Mouse (Mus musculus): ENCODE measurements around the gene Nsg1. TPM values are rescaled to one million over a fixed set of nuclear protein-coding genes. Genes with fewer than 3 reads are reported as not detected.

Gene Nsg1
- polyA plus RNA-seq, 1 experiment from 2014 or later: 1,422 TPM

GRCm38 (mm10) chr5:38129339-38129738 lies 30.4 kb downstream of the Nsg1 start:
- Histone ChIP-seq H3K9ac (no peak overlapping the region), H3K4me2 (no peak overlapping the region), H3K27ac (replicated peaks) (no peak overlapping the region), H3K4me3 (no peak overlapping the region), H3K4me1 (replicated peaks) (no peaks in the 10 kb centered on the region), H3K9me3 (no peaks in the 10 kb centered on the region), H3K36me3 (no peaks in the 10 kb centered on the region), H3K27me3 (no peaks in the 10 kb centered on the region)
- ATAC-seq (ENCODE audit: low FRiP score, low read depth): 0 out of 2 replicates have a peak, but pooled peaks have one; percentile 34
- 95% methylated on average over 2 of the region's 2 CpGs for WGBS

- Histone ChIP-seq H3K9ac (no peak overlapping the region), H3K36me3 (peaks cover 3% of the 10 kb centered on the region; the same call in 1 of the 2 replicates), H3K27ac (replicated peaks) (no peak overlapping the region), H3K4me3 (no peak overlapping the region), H3K4me2 (no peak overlapping the region), H3K4me1 (replicated peaks) (no peaks in the 10 kb centered on the region), H3K9me3 (no peaks in the 10 kb centered on the region), H3K27me3 (no peaks in the 10 kb centered on the region)
- ATAC-seq (ENCODE audit: low FRiP score, low read depth): no peak
- 89% methylated on average over 13 of the region's 13 CpGs for WGBS
Measured at GRCm38 (mm10) chr5:38126519-38127306, 33.0 kb downstream of the Nsg1 start.

- no peaks in the 10 kb centered on the region for H3K9me3 ChIP-seq
- H3K27me3 ChIP-seq: no peaks in the 10 kb centered on the region
- H3K36me3 ChIP-seq: peaks cover 5% of the 10 kb centered on the region
- no peak overlapping the region for H3K27ac ChIP-seq (replicated peaks)
- H3K4me1 ChIP-seq (replicated peaks): no peaks in the 10 kb centered on the region
- H3K4me2 ChIP-seq: no peak overlapping the region
- H3K4me3 ChIP-seq: no peak overlapping the region
- 65% methylated on average over 7 of the region's 7 CpGs for WGBS
- ATAC-seq (ENCODE audit: low FRiP score, low read depth): no peak
- no peak overlapping the region for H3K9ac ChIP-seq
Measured at GRCm38 (mm10) chr5:38121699-38122098, 38.0 kb downstream of the Nsg1 start.

GRCm38 (mm10) chr5:38119268-38119667 lies 40.4 kb downstream of the Nsg1 start:
- 97% methylated on average over 5 of the region's 5 CpGs for WGBS
- H3K4me1 ChIP-seq (replicated peaks): no peaks in the 10 kb centered on the region
- H3K27me3 ChIP-seq: no peaks in the 10 kb centered on the region
- no peak overlapping the region for H3K4me2 ChIP-seq
- no peak overlapping the region for H3K4me3 ChIP-seq
- H3K9me3 ChIP-seq: no peaks in the 10 kb centered on the region
- H3K9ac ChIP-seq: no peak overlapping the region
- no peak overlapping the region for H3K27ac ChIP-seq (replicated peaks)
- H3K36me3 ChIP-seq: peaks cover 13% of the 10 kb centered on the region
- ATAC-seq (ENCODE audit: low FRiP score, low read depth): no peak

- Histone ChIP-seq H3K27me3 (no peaks in the 10 kb centered on the region), H3K27ac (replicated peaks) (no peak overlapping the region), H3K9me3 (no peaks in the 10 kb centered on the region), H3K9ac (no peak overlapping the region), H3K4me2 (no peak overlapping the region), H3K4me1 (replicated peaks) (no peaks in the 10 kb centered on the region), H3K36me3 (peaks cover 10% of the 10 kb centered on the region), H3K4me3 (no peak overlapping the region)
- 63% methylated on average over 1 of the region's 1 CpGs for WGBS
- ATAC-seq (ENCODE audit: low FRiP score, low read depth): no peak
Measured at GRCm38 (mm10) chr5:38117056-38117455, 42.7 kb downstream of the Nsg1 start.

- WGBS: 100% methylated on average over 2 of the region's 2 CpGs
- H3K4me1 ChIP-seq (replicated peaks): no peaks in the 10 kb centered on the region
- H3K4me2 ChIP-seq: no peak overlapping the region
- no peak overlapping the region for H3K4me3 ChIP-seq
- H3K9ac ChIP-seq: no peak overlapping the region
- H3K36me3 ChIP-seq: peaks cover 13% of the 10 kb centered on the region
- H3K9me3 ChIP-seq: no peaks in the 10 kb centered on the region
- no peaks in the 10 kb centered on the region for H3K27me3 ChIP-seq
- H3K27ac ChIP-seq (replicated peaks): no peak overlapping the region
- ATAC-seq (ENCODE audit: low FRiP score, low read depth): no peak
Measured at GRCm38 (mm10) chr5:38114526-38114925, 45.2 kb downstream of the Nsg1 start.

GRCm38 (mm10) chr5:38106807-38107206 lies 52.9 kb downstream of the Nsg1 start:
- Histone ChIP-seq H3K4me2 (no peak overlapping the region), H3K9me3 (no peaks in the 10 kb centered on the region), H3K27ac (replicated peaks) (0 out of 2 replicates have a peak overlapping the region, but pooled peaks have one; percentile 30), H3K4me1 (replicated peaks) (no peaks in the 10 kb centered on the region), H3K9ac (no peak overlapping the region), H3K4me3 (no peak overlapping the region), H3K27me3 (no peaks in the 10 kb centered on the region), H3K36me3 (peaks cover 6% of the 10 kb centered on the region; the same call in 1 of the 2 replicates)
- no peak for ATAC-seq (ENCODE audit: low FRiP score, low read depth)
- WGBS: 88% methylated on average over 10 of the region's 10 CpGs

- Histone ChIP-seq H3K36me3 (peaks cover 6% of the 10 kb centered on the region; the same call in 1 of the 2 replicates), H3K27ac (replicated peaks) (no peak overlapping the region; the same call in 1 of the 2 replicates), H3K9ac (no peak overlapping the region), H3K27me3 (no peaks in the 10 kb centered on the region), H3K4me1 (replicated peaks) (no peaks in the 10 kb centered on the region), H3K4me3 (no peak overlapping the region), H3K4me2 (no peak overlapping the region), H3K9me3 (no peaks in the 10 kb centered on the region)
- peak; percentile 54; the same call in 1 of the 2 replicates for ATAC-seq (ENCODE audit: low FRiP score, low read depth)
- WGBS: 80% methylated on average over 14 of the region's 14 CpGs
Measured at GRCm38 (mm10) chr5:38106080-38106697, 53.5 kb downstream of the Nsg1 start.

GRCm38 (mm10) chr5:38102945-38103344 lies 56.8 kb downstream of the Nsg1 start:
- Histone ChIP-seq H3K9me3 (no peaks in the 10 kb centered on the region), H3K4me3 (no peak overlapping the region), H3K4me2 (no peak overlapping the region), H3K27me3 (no peaks in the 10 kb centered on the region), H3K27ac (replicated peaks) (no peak overlapping the region), H3K4me1 (replicated peaks) (peaks cover 1% of the 10 kb centered on the region; the same call in 1 of the 2 replicates), H3K9ac (no peak overlapping the region), H3K36me3 (peaks cover 4% of the 10 kb centered on the region; the same call in 1 of the 2 replicates)
- 89% methylated on average over 2 of the region's 2 CpGs for WGBS
- no peak for ATAC-seq (ENCODE audit: low FRiP score, low read depth)

- Histone ChIP-seq H3K27ac (replicated peaks) (no peak overlapping the region; the same call in 1 of the 2 replicates), H3K4me3 (no peak overlapping the region), H3K27me3 (no peaks in the 10 kb centered on the region), H3K4me2 (no peak overlapping the region), H3K4me1 (replicated peaks) (peaks cover 5% of the 10 kb centered on the region; the same call in 1 of the 2 replicates), H3K9ac (no peak overlapping the region), H3K36me3 (no peaks in the 10 kb centered on the region), H3K9me3 (no peaks in the 10 kb centered on the region)
- ATAC-seq (ENCODE audit: low FRiP score, low read depth): no peak
- WGBS: 73% methylated on average over 2 of the region's 2 CpGs
Measured at GRCm38 (mm10) chr5:38099139-38099676, 60.5 kb downstream of the Nsg1 start.

- no peak overlapping the region for H3K27ac ChIP-seq (replicated peaks)
- ATAC-seq (ENCODE audit: low FRiP score, low read depth): no peak; the same call in 1 of the 2 replicates
- 78% methylated on average over 4 of the region's 4 CpGs for WGBS
- H3K4me1 ChIP-seq (replicated peaks): peaks cover 5% of the 10 kb centered on the region; the same call in 1 of the 2 replicates
- no peak overlapping the region for H3K4me3 ChIP-seq
- H3K9me3 ChIP-seq: no peaks in the 10 kb centered on the region
- H3K9ac ChIP-seq: no peak overlapping the region
- H3K4me2 ChIP-seq: no peak overlapping the region
- no peaks in the 10 kb centered on the region for H3K36me3 ChIP-seq
- H3K27me3 ChIP-seq: no peaks in the 10 kb centered on the region
Measured at GRCm38 (mm10) chr5:38097501-38098093, 62.1 kb downstream of the Nsg1 start.

- Histone ChIP-seq H3K4me3 (no peak overlapping the region), H3K4me2 (no peak overlapping the region), H3K9me3 (no peaks in the 10 kb centered on the region), H3K36me3 (no peaks in the 10 kb centered on the region), H3K27ac (replicated peaks) (no peak overlapping the region), H3K27me3 (no peaks in the 10 kb centered on the region), H3K4me1 (replicated peaks) (peaks cover 8% of the 10 kb centered on the region; the same call in 1 of the 2 replicates), H3K9ac (no peak overlapping the region)
- 89% methylated on average over 2 of the region's 2 CpGs for WGBS
- ATAC-seq (ENCODE audit: low FRiP score, low read depth): no peak
Measured at GRCm38 (mm10) chr5:38094331-38094730, 65.4 kb downstream of the Nsg1 start.

Data from hindbrain, embryonic 15.5 days (tissue).